Mouse (Mus musculus) embryonic facial prominence, embryonic 10.5 days (tissue): ENCODE data around the gene Fxyd1. TPM values are rescaled to one million over a fixed set of nuclear protein-coding genes. Genes with fewer than 3 reads are reported as not detected.

Experiments used
- DNase-seq: peaks from one replicate; pipeline ENCODE4 v3.0.0-alpha.2; 2017; ENCODE audit warnings: low spot score
- H3K27ac ChIP-seq: fragments of 300-500 bp; sonication (generic); replicated peaks from 2 replicates; pipeline ENCODE4 v1.5.1; 2016; ENCODE audit warnings: mild to moderate bottlenecking
- H3K27me3 ChIP-seq: fragments of 300-500 bp; sonication (generic); replicated peaks from 2 replicates; pipeline ENCODE4 v1.6.1; 2016; ENCODE audit warnings: low read depth, mild to moderate bottlenecking; ENCODE audit not compliant: poor library complexity, severe bottlenecking
- H3K36me3 ChIP-seq: fragments of 300-500 bp; sonication (generic); replicated peaks from 2 replicates; pipeline ENCODE4 v1.6.1; 2016; ENCODE audit warnings: mild to moderate bottlenecking, moderate library complexity
- H3K4me1 ChIP-seq: fragments of 300-500 bp; sonication (generic); 2 replicates; pipeline ENCODE4 v1.6.1; 2016
- H3K4me3 ChIP-seq: fragments of 300-500 bp; sonication (generic); 2 replicates; pipeline ENCODE4 v1.5.1; 2016; ENCODE audit warnings: mild to moderate bottlenecking, moderate library complexity
- H3K9me3 ChIP-seq: fragments of 300-500 bp; sonication (generic); 2 replicates; pipeline ENCODE4 v1.6.1; 2016; ENCODE audit warnings: mild to moderate bottlenecking
- WGBS: fragments of 180-500 bp; shearing (Covaris S2); methylation state at CpG from one replicate; pipeline ENCODE4 v1.1.7; 2016; 5-methylcytosine and 5-hydroxymethylcytosine counted together
- polyA plus RNA-seq: library from polyadenylated mRNA; unstranded; fragments of >200 nt; fragmentation: Nextera tagmentation; extraction: Ambion mirVana; gene quantifications from 2 replicates; pipeline ENCODE4 v1.2.1, GENCODE M21; 2016

Gene Fxyd1
- 9.8 and 12.2 TPM in 2 replicates for polyA plus RNA-seq

- Histone ChIP-seq H3K9me3 (no peaks in the 10 kb centered on the region), H3K4me3 (no peak within 1 kb of the TSS), H3K27ac (0 out of 2 replicates have a peak within 1 kb of the TSS, but pooled peaks have one; percentile 74), H3K36me3 (no peaks in the 10 kb centered on the region), H3K4me1 (peaks cover 54% of the 10 kb centered on the region), H3K27me3 (peaks cover 36% of the 10 kb centered on the region)
- WGBS: 73% methylated on average over 2 of the region's 2 CpGs
- DNase-seq: no peak
These were observed at the start of gene Fxyd1 for GRCm38 (mm10) chr7:31057071-31057470. Fxyd1 (minus strand) TSS chr7:31057199.

GRCm38 (mm10) chr7:31106166-31106565 lies 49.2 kb upstream of the Fxyd1 start:
- Histone ChIP-seq H3K27ac (no peak overlapping the region), H3K9me3 (no peaks in the 10 kb centered on the region), H3K27me3 (peaks cover 3% of the 10 kb centered on the region; the same call in 1 of the 2 replicates), H3K4me1 (peaks cover 8% of the 10 kb centered on the region; the same call in 1 of the 2 replicates), H3K4me3 (no peak overlapping the region), H3K36me3 (no peaks in the 10 kb centered on the region)
- no peak for DNase-seq
- 62% methylated on average over 3 of the region's 3 CpGs for WGBS

DNA sequence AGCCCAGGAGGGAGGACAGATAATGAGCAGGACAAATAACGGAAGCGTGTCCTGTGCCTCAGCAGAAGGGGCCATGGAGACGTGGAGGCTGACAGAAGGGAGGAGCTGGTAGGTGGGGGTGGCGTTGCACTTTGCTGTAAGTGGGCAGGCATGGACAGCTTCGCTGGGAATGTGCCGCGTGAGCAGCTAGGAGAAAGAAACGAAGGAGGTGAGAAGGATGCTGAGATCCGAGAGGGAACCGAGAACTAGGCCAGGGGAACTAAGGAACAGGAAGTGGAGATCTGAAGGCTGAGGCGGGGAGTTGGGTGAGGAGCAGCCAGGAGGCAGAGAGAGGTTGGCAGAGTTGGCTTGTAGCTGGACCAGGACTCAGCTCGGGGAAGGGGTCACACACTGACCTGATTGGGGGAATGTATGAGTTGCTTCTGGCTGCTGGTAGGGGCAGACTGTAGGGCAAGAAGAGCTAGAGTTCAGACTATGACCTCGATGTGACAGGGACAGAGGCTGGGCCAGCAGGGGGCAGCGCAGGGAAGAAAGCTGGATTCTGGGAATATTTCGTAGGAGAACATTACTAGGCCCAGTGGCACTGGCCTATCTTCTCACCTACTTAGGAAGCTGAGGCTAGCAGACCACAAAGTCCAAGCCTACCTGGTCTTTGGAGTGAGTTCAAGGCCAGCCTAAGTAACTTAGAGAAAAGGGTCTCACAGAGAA lies 48.2 kb upstream of the Fxyd1 start:
- no peak overlapping the region for H3K4me3 ChIP-seq
- no peak overlapping the region for H3K27ac ChIP-seq
- H3K27me3 ChIP-seq: peaks cover 3% of the 10 kb centered on the region; the same call in 1 of the 2 replicates
- no peaks in the 10 kb centered on the region for H3K36me3 ChIP-seq
- WGBS: 67% methylated on average over 15 of the region's 15 CpGs
- H3K4me1 ChIP-seq: peaks cover 8% of the 10 kb centered on the region; the same call in 1 of the 2 replicates
- H3K9me3 ChIP-seq: no peaks in the 10 kb centered on the region
- DNase-seq: peak; percentile 55

GRCm38 (mm10) chr7:31100786-31101185 lies 43.8 kb upstream of the Fxyd1 start:
- no peak overlapping the region for H3K27ac ChIP-seq
- DNase-seq: no peak
- H3K36me3 ChIP-seq: no peaks in the 10 kb centered on the region
- H3K4me1 ChIP-seq: peaks cover 16% of the 10 kb centered on the region; the same call in 1 of the 2 replicates
- no peaks in the 10 kb centered on the region for H3K9me3 ChIP-seq
- 87% methylated on average over 14 of the region's 14 CpGs for WGBS
- H3K27me3 ChIP-seq: peaks cover 3% of the 10 kb centered on the region; the same call in 1 of the 2 replicates
- H3K4me3 ChIP-seq: no peak overlapping the region

- Histone ChIP-seq H3K27ac (no peak overlapping the region), H3K9me3 (no peaks in the 10 kb centered on the region), H3K36me3 (no peaks in the 10 kb centered on the region), H3K4me3 (no peak overlapping the region), H3K4me1 (0 out of 2 replicates have a peak, but pooled peaks cover 9% of the 10 kb centered on the region), H3K27me3 (peaks cover 3% of the 10 kb centered on the region; the same call in 1 of the 2 replicates)
- WGBS: 85% methylated on average over 6 of the region's 6 CpGs
- no peak for DNase-seq
These were observed 42.6 kb upstream of the Fxyd1 start for GRCm38 (mm10) chr7:31099612-31099982.

DNA sequence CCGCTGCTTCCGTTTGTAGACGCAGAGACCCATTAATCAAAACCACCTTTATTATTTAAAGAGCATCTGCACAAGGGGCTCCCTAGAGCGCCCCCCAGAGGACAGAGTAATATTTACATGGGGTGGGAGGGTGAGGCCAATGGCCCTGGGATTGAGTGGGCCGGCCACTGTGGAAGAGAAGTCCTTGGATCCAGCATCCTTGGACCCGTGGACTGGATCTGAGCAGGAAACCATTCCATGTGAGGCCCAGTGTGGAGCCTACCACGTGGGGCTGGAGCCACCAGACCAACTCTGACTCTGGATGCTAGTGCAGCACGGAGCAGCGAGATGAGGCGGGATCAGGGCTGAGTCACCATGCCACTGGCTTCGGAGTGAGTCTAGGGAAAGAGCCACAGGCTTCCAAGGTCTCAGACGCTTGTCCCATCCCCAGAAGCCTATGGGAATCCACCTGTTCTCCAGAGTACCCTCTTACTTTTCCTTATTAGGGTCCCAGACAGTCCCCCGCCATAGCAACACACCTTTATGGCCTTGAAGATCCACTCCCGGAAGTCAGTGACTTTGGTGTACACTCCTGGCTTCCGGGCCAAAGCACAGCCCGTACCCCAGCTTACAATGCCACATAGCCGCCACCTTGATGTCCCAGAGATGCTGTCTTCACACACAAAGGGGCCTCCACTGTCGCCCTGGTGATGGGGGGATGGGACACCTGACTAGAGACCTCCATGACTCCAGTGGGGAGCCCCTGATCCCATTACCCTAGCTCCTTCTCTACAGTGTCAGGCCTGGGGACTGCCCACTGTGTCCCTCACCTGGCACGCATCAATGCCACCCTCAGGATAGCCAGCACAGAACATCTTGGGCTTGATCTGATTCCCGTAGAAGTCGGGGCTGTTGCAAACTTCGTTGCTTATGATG lies 42.0 kb upstream of the Fxyd1 start:
- Histone ChIP-seq H3K27me3 (peaks cover 3% of the 10 kb centered on the region; the same call in 1 of the 2 replicates), H3K4me3 (no peak overlapping the region), H3K4me1 (0 out of 2 replicates have a peak, but pooled peaks cover 9% of the 10 kb centered on the region), H3K36me3 (no peaks in the 10 kb centered on the region), H3K9me3 (no peaks in the 10 kb centered on the region), H3K27ac (no peak overlapping the region; the same call in 1 of the 2 replicates)
- no peak for DNase-seq
- WGBS: 77% methylated on average over 22 of the region's 22 CpGs

DNA sequence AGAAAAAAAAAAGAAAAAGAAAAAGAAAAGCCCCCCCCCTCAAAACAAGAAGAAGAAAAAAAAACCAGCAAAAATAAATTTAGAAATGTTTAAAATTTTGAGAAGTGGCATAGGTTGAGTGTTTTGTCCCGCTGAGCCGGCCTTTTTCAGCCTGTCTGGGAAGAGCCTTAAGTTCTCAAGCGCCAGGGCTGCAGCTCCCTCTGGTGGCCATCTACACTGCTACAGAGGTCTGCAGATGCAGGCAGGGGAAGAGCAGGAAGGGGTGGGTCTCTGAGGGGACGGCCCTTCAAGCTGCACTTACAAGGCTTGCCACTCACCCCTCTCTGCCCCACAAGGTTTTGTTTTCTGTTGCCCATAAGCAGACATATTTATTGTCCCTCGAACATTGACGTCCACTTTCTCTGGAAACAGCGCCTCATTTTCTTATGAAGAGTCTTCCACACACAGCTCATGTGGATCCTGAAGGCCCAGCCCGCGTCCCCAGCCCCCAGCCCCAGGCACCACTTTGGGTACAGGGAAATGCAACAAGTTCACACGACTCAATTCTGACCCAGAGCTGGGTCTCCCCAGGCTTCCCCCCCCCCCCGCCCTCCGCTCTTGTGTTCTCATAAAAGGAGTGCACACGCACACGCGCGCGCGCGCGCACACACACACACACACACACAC lies 40.7 kb upstream of the Fxyd1 start:
- no peaks in the 10 kb centered on the region for H3K9me3 ChIP-seq
- H3K36me3 ChIP-seq: no peaks in the 10 kb centered on the region
- peak; percentile 92 for DNase-seq
- no peaks in the 10 kb centered on the region; the same call in 1 of the 2 replicates for H3K27me3 ChIP-seq
- H3K4me3 ChIP-seq: peak overlapping the region; percentile 40
- 38% methylated on average over 20 of the region's 20 CpGs for WGBS
- H3K4me1 ChIP-seq: 0 out of 2 replicates have a peak, but pooled peaks cover 9% of the 10 kb centered on the region
- peak overlapping the region; percentile 57; the same call in 1 of the 2 replicates for H3K27ac ChIP-seq

- Histone ChIP-seq H3K27me3 (no peaks in the 10 kb centered on the region), H3K36me3 (no peaks in the 10 kb centered on the region), H3K4me3 (no peak overlapping the region), H3K27ac (no peak overlapping the region), H3K9me3 (no peaks in the 10 kb centered on the region), H3K4me1 (0 out of 2 replicates have a peak, but pooled peaks cover 9% of the 10 kb centered on the region)
- DNase-seq: no peak
- 67% methylated on average over 9 of the region's 9 CpGs for WGBS
These were observed 40.0 kb upstream of the Fxyd1 start for GRCm38 (mm10) chr7:31096892-31097564.

DNA sequence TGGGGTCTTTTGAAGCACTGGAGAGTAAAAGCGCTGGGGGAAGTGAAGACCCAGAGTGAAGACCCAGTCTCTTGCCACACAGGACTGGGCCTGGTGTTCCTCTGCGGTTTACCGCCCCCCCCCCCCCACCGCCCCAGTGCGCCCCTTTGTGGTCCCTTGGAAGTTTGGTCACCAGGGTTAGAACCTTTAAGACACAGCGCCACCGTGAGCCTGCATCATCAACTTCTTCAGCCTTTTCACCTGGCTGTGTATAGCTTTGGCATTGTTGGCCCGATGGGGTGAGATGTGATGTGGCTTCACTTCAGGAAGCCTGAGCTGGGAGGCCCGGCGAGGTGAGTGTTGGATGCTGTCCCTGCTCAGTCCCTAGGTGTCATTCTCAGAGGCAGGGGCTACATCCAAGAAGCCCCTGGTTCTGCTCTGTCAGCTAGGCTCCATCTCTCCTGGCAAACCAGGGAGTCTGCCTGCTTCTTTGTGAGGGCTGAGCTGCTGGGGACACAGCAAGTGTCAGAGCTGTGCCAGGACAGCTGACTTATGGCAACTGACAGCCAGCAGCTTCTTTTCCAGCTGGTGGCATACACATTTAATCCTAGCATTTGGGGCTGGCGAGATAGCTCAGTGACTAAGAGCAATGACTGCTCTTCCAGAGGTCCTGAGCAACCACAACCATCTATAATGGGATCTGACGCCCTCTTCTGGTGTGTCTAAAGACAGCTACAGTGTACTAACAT lies 37.9 kb upstream of the Fxyd1 start:
- H3K36me3 ChIP-seq: no peaks in the 10 kb centered on the region
- no peaks in the 10 kb centered on the region for H3K9me3 ChIP-seq
- no peaks in the 10 kb centered on the region for H3K27me3 ChIP-seq
- H3K4me1 ChIP-seq: 0 out of 2 replicates have a peak, but pooled peaks cover 9% of the 10 kb centered on the region
- 27% methylated on average over 12 of the region's 12 CpGs for WGBS
- H3K4me3 ChIP-seq: no peak overlapping the region
- no peak for DNase-seq
- no peak overlapping the region for H3K27ac ChIP-seq

- Histone ChIP-seq H3K27me3 (no peaks in the 10 kb centered on the region), H3K4me3 (no peak overlapping the region), H3K36me3 (no peaks in the 10 kb centered on the region), H3K27ac (no peak overlapping the region), H3K9me3 (no peaks in the 10 kb centered on the region), H3K4me1 (peaks cover 15% of the 10 kb centered on the region)
- WGBS: 90% methylated on average over 2 of the region's 2 CpGs
- DNase-seq: no peak
These were observed 32.7 kb upstream of the Fxyd1 start for GRCm38 (mm10) chr7:31089721-31090120.

DNA sequence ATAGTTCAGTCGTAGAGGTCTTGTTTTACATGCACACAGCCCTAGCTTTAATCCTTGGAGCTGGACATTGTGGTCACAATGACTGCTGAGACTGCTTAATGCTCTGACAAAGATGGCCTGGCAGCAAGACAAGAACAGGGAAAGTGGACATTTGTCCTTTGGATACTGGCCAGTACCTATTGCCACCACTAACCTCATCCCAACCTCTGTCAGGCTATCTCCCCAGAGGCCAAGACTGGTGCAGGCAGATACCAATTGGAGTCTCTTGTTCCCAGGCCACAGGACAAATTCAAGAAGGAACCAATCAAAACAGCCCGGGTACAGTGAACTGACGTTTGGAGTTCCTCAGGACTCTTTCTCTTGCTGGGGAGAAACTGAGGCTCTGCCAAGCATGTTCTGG lies 31.2 kb upstream of the Fxyd1 start:
- Histone ChIP-seq H3K4me3 (no peak overlapping the region), H3K9me3 (no peaks in the 10 kb centered on the region), H3K36me3 (no peaks in the 10 kb centered on the region), H3K4me1 (peaks cover 29% of the 10 kb centered on the region), H3K27me3 (no peaks in the 10 kb centered on the region), H3K27ac (no peak overlapping the region)
- DNase-seq: no peak
- 76% methylated on average over 3 of the region's 3 CpGs for WGBS
